Mouse (Mus musculus): ENCODE measurements around the gene Dbndd2. TPM values are rescaled to one million over a fixed set of nuclear protein-coding genes. Genes with fewer than 3 reads are reported as not detected.

Dbndd2 gene
- 2.6 TPM for polyA plus RNA-seq (2017; shearing (Covaris generic))

GRCm38 (mm10) chr2:164485681-164486257 is at the start of gene Dbndd2:
Dbndd2 (plus strand) TSS chr2:164486106.

GRCm38 (mm10) chr2:164443460-164444000 is 42.4 kb upstream of the Dbndd2 start, which contains the start of gene Sdc4:
Sdc4 (minus strand) TSS chr2:164443887.

GRCm38 (mm10) chr2:164456864-164457300 is 29.0 kb upstream of the Dbndd2 start, which contains the start of gene Sys1:
Sys1 (plus strand) TSS chr2:164456964.

GRCm38 (mm10) chr2:164460745-164461551 is 25.0 kb upstream of the Dbndd2 start, which contains the start of gene Gm20458:
Gm20458 (plus strand) TSS chr2:164460967.

GRCm38 (mm10) chr2:164473624-164474023 is 12.3 kb upstream of the Dbndd2 start, which contains the start of gene Trp53tg5:
Trp53tg5 (minus strand) TSS chr2:164473724.

GRCm38 (mm10) chr2:164496847-164497690 is 11.2 kb downstream of the Dbndd2 start, which contains the start of gene Pigt:
Pigt (plus strand) TSS chr2:164497520.

Other genes with a start within 250 kb of the Dbndd2 start
- gene Svs2, start 247.6 kb upstream of the Dbndd2 start, polyA plus RNA-seq (2017; shearing (Covaris generic)) = not detected
- gene Svs3b, start 229.5 kb upstream of the Dbndd2 start, polyA plus RNA-seq (2017; shearing (Covaris generic)) = not detected
- gene Svs4, start 207.6 kb upstream of the Dbndd2 start, polyA plus RNA-seq (2017; shearing (Covaris generic)) = not detected
- gene Svs3a, start 196.8 kb upstream of the Dbndd2 start, polyA plus RNA-seq (2017; shearing (Covaris generic)) = not detected
- gene Svs6, start 169.4 kb upstream of the Dbndd2 start, polyA plus RNA-seq (2017; shearing (Covaris generic)) = not detected
- gene Svs5, start 153.4 kb upstream of the Dbndd2 start, polyA plus RNA-seq (2017; shearing (Covaris generic)) = not detected
- 9.0 TPM for gene Slpi, start 97.0 kb upstream of the Dbndd2 start, polyA plus RNA-seq (2017; shearing (Covaris generic))
- not detected for gene Rbpjl, start 83.0 kb upstream of the Dbndd2 start, polyA plus RNA-seq (2017; shearing (Covaris generic))
- not detected for gene Matn4, start 80.9 kb upstream of the Dbndd2 start, polyA plus RNA-seq (2017; shearing (Covaris generic))
- 0.64 TPM for gene Sdc4, start 42.2 kb upstream of the Dbndd2 start, polyA plus RNA-seq (2017; shearing (Covaris generic))
- gene Sys1, start 29.1 kb upstream of the Dbndd2 start, polyA plus RNA-seq (2017; shearing (Covaris generic)) = 81.1 TPM
- gene Gm20458, start 25.1 kb upstream of the Dbndd2 start, polyA plus RNA-seq (2017; shearing (Covaris generic)) = 6.5 TPM
- not detected for gene Trp53tg5, start 12.4 kb upstream of the Dbndd2 start, polyA plus RNA-seq (2017; shearing (Covaris generic))
- gene Pigt, start 11.4 kb downstream of the Dbndd2 start, polyA plus RNA-seq (2017; shearing (Covaris generic)) = 16.2 TPM
- not detected for gene Wfdc2, start 76.3 kb downstream of the Dbndd2 start, polyA plus RNA-seq (2017; shearing (Covaris generic))
- not detected for gene Spint3, start 87.4 kb downstream of the Dbndd2 start, polyA plus RNA-seq (2017; shearing (Covaris generic))
- gene Wfdc6a, start 99.3 kb downstream of the Dbndd2 start, polyA plus RNA-seq (2017; shearing (Covaris generic)) = not detected
- not detected for gene Eppin, start 107.5 kb downstream of the Dbndd2 start, polyA plus RNA-seq (2017; shearing (Covaris generic))
- gene Wfdc6b, start 127.4 kb downstream of the Dbndd2 start, polyA plus RNA-seq (2017; shearing (Covaris generic)) = not detected
- not detected for gene Wfdc8, start 127.5 kb downstream of the Dbndd2 start, polyA plus RNA-seq (2017; shearing (Covaris generic))
- gene Wfdc16, start 152.7 kb downstream of the Dbndd2 start, polyA plus RNA-seq (2017; shearing (Covaris generic)) = not detected
- not detected for gene Wfdc10, start 169.9 kb downstream of the Dbndd2 start, polyA plus RNA-seq (2017; shearing (Covaris generic))
- gene Wfdc9, start 170.5 kb downstream of the Dbndd2 start, polyA plus RNA-seq (2017; shearing (Covaris generic)) = not detected
- gene Wfdc11, start 188.0 kb downstream of the Dbndd2 start, polyA plus RNA-seq (2017; shearing (Covaris generic)) = not detected
- gene Wfdc13, start 199.0 kb downstream of the Dbndd2 start, polyA plus RNA-seq (2017; shearing (Covaris generic)) = not detected
- gene Spint4, start 212.4 kb downstream of the Dbndd2 start, polyA plus RNA-seq (2017; shearing (Covaris generic)) = not detected
- gene Spint5, start 229.2 kb downstream of the Dbndd2 start, polyA plus RNA-seq (2017; shearing (Covaris generic)) = not detected

Data from effector memory CD4-positive, alpha-beta T cell, adult 5 months (primary cell).